Mouse (Mus musculus) embryonic stem cell, embryonic (primary cell): ENCODE data around the gene Chst11.

ENCODE experiments used
- CTCF ChIA-PET, 4 experiments: fragments of 300-600 bp in 2 of 4; fragments of 350-600 bp in 2 of 4; sonication (Branson Sonifier 250); formaldehyde crosslinking; loops; one replicate each; lab custom pipeline; 2022; ENCODE audit warnings: inconsistent platforms in 2 of 4; lab: Charles Lee
- POLR2A ChIA-PET, 4 experiments: fragments of 300-600 bp in 2 of 4; fragments of 350-600 bp in 2 of 4; sonication (Branson Sonifier 250); formaldehyde crosslinking; loops; one replicate each; lab custom pipeline; 2022; ENCODE audit warnings: antibody characterized with exemption in 4 of 4, inconsistent platforms in 1 of 4; lab: Charles Lee

The Chst11 gene

GRCm38 (mm10) chr10:83124560-83124959 lies 139.3 kb downstream of the Chst11 start:
- ChIA-PET CTCF (no interaction called here), POLR2A (no interaction called here)

GRCm38 (mm10) chr10:83126447-83126846 lies 141.1 kb downstream of the Chst11 start:
- ChIA-PET CTCF (interaction anchor here in 2 of 4 experiments (0.6 to 0.7 kb wide), 2 partner anchors 11 to 71 kb away, joined by 3 read pairs; no protein-coding TSS in a partner anchor), POLR2A (interaction anchor here in 3 of 4 experiments (0.6 to 2.2 kb wide), 10 partner anchors 9 to 89 kb away, joined by 3 to 8 read pairs (median 3); no protein-coding TSS in a partner anchor)

GRCm38 (mm10) chr10:83128435-83128834 lies 143.1 kb downstream of the Chst11 start:
- ChIA-PET POLR2A (interaction anchor here in 2 of 4 experiments (0.7 to 0.8 kb wide), 2 partner anchors 11 to 20 kb away, joined by 3 read pairs; no protein-coding TSS in a partner anchor), CTCF (interaction anchor here in 2 of 4 experiments (0.7 to 1.0 kb wide), 2 partner anchors 54 to 119 kb away, joined by 3 read pairs; no protein-coding TSS in a partner anchor)

- CTCF ChIA-PET = interaction anchor here in 1 of 4 experiments (1.0 kb wide), 1 partner anchor 53 kb away, joined by 3 read pairs; no protein-coding TSS in a partner anchor
- POLR2A ChIA-PET = interaction anchor here in 2 of 4 experiments (1.0 to 2.2 kb wide), 3 partner anchors 8 to 31 kb away, joined by 4 to 7 read pairs (median 4); no protein-coding TSS in a partner anchor
These were observed 144.4 kb downstream of the Chst11 start for GRCm38 (mm10) chr10:83129624-83130218.

GRCm38 (mm10) chr10:83130611-83131010 lies 145.3 kb downstream of the Chst11 start:
- ChIA-PET POLR2A (interaction anchor here in 1 of 4 experiments (0.6 to 2.2 kb wide), 3 partner anchors 9 to 15 kb away, joined by 3 to 7 read pairs (median 4); no protein-coding TSS in a partner anchor), CTCF (no interaction called here)

- POLR2A ChIA-PET = interaction anchor here in 1 of 4 experiments (0.8 to 2.2 kb wide), 4 partner anchors 10 to 273 kb away, joined by 3 to 7 read pairs (median 4); no protein-coding TSS in a partner anchor
These were observed 146.6 kb downstream of the Chst11 start for GRCm38 (mm10) chr10:83131884-83132283.

GRCm38 (mm10) chr10:83133866-83134570 lies 148.7 kb downstream of the Chst11 start:
- CTCF ChIA-PET = interaction anchor here in 2 of 4 experiments (0.6 to 0.7 kb wide), 2 partner anchors 18 to 217 kb away, joined by 3 read pairs; no protein-coding TSS in a partner anchor
- POLR2A ChIA-PET = interaction anchor here in 3 of 4 experiments (0.8 to 1.5 kb wide), 5 partner anchors 10 to 153 kb away, joined by 3 to 5 read pairs (median 4); partner anchors contain the start of gene Chst11 (in 1 of the 3)

More at GRCm38 (mm10) chr10:83131884-83132283, 146.6 kb downstream of the Chst11 start:
- CTCF ChIA-PET = interaction anchor here in 1 of 4 experiments (0.5 kb wide), 1 partner anchor 31 kb away, joined by 3 read pairs; no protein-coding TSS in a partner anchor

- ChIA-PET POLR2A (interaction anchor here in 2 of 4 experiments (0.8 to 1.5 kb wide), 3 partner anchors 9 to 154 kb away, joined by 3 to 5 read pairs (median 3); no protein-coding TSS in a partner anchor), CTCF (interaction anchor here in 2 of 4 experiments (0.6 to 0.7 kb wide), 3 partner anchors 17 to 1074 kb away, joined by 3 to 5 read pairs (median 3); no protein-coding TSS in a partner anchor)
These were observed 149.6 kb downstream of the Chst11 start for GRCm38 (mm10) chr10:83134896-83135295.

GRCm38 (mm10) chr10:83135963-83136362 lies 150.7 kb downstream of the Chst11 start:
- ChIA-PET POLR2A (interaction anchor here in 1 of 4 experiments (1.4 kb wide), 1 partner anchor 10 kb away, joined by 3 read pairs; no protein-coding TSS in a partner anchor), CTCF (interaction anchor here in 1 of 4 experiments (0.7 kb wide), 1 partner anchor 500 kb away, joined by 3 read pairs; no protein-coding TSS in a partner anchor)

- CTCF ChIA-PET = no interaction called here
- POLR2A ChIA-PET = no interaction called here
These were observed 151.8 kb downstream of the Chst11 start for GRCm38 (mm10) chr10:83137103-83137502.

- ChIA-PET CTCF (interaction anchor here in 1 of 4 experiments (0.9 kb wide), 1 partner anchor 328 kb away, joined by 4 read pairs; no protein-coding TSS in a partner anchor), POLR2A (interaction anchor here in 2 of 4 experiments (0.8 to 1.7 kb wide), 3 partner anchors 10 to 102 kb away, joined by 3 to 5 read pairs (median 4); no protein-coding TSS in a partner anchor)
These were observed 154.0 kb downstream of the Chst11 start for GRCm38 (mm10) chr10:83139276-83139675.

GRCm38 (mm10) chr10:83140258-83140936 lies 155.1 kb downstream of the Chst11 start:
- CTCF ChIA-PET = interaction anchor here in 2 of 4 experiments (0.6 to 0.9 kb wide), 2 partner anchors 56 to 329 kb away, joined by 3 to 4 read pairs; no protein-coding TSS in a partner anchor
- POLR2A ChIA-PET = interaction anchor here in 2 of 4 experiments (0.6 to 1.7 kb wide), 4 partner anchors 11 to 281 kb away, joined by 3 to 5 read pairs (median 4); no protein-coding TSS in a partner anchor

GRCm38 (mm10) chr10:83141434-83141833 lies 156.1 kb downstream of the Chst11 start:
- POLR2A ChIA-PET = no interaction called here
- CTCF ChIA-PET = no interaction called here

- ChIA-PET CTCF (no interaction called here), POLR2A (interaction anchor here in 1 of 4 experiments (0.5 to 2.0 kb wide), 2 partner anchors 9 to 285 kb away, joined by 4 read pairs; no protein-coding TSS in a partner anchor)
These were observed 157.8 kb downstream of the Chst11 start for GRCm38 (mm10) chr10:83143049-83143448.

GRCm38 (mm10) chr10:83145836-83146235 lies 160.5 kb downstream of the Chst11 start:
- POLR2A ChIA-PET = interaction anchor here in 3 of 4 experiments (0.6 to 2.6 kb wide), 17 partner anchors 11 to 404 kb away, joined by 3 to 11 read pairs (median 4); partner anchors contain the start of gene Chst11 (in 1 of the 3)
- CTCF ChIA-PET = no interaction called here

GRCm38 (mm10) chr10:83149342-83150178 lies 164.3 kb downstream of the Chst11 start:
- ChIA-PET CTCF (no interaction called here), POLR2A (interaction anchor here in 1 of 4 experiments (0.5 to 0.7 kb wide), 2 partner anchors 488 to 520 kb away, joined by 3 to 7 read pairs; no protein-coding TSS in a partner anchor)
